9 mouse cellular contexts compared by ENCODE assay signal in the genomic region with DNA sequence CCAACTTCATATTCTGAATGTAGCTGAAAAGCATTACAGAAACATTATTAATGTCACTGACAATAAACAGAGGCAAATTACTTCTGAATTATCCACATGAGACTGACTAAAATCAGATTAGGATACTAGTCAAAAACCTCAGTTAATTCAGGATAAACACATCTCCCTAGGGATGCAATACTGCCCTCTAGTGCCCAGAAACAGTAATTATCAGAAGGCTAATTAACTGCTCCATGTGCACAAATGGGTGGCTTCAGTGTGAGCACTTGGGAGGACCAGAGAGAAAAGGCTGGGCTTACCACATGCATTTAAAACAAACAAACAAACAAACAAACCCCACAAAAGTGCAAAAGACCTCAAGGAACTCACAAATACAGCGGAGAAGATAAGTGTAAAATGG.
A peak's percentile ranks its signal among the peaks of the same experiment; 100 is the strongest.
DNase-seq lines count a peak whose midpoint lies in the region; ATAC-seq lines count a peak whose summit lies in the region.
"Had no signal": no experiment of that assay in that cellular context is flagged by ENCODE, and none has a peak within 500 bp of the region (broad histone marks: within the 10 kb centered on the region; RNA-seq: fewer than 3 reads in every experiment).

No protein-coding gene starts in this region.

- H3K36me3 ChIP-seq in hindbrain, embryonic 14.5 days (replicated peaks; ENCODE audit: control insufficient read depth, insufficient read depth) = no peaks in the 10 kb centered on the region
- H3K36me3 ChIP-seq in hindbrain, embryonic 10.5 days = peaks cover 5% of the 10 kb centered on the region; the same call in 1 of the 2 replicates
- H3K36me3 ChIP-seq: embryonic facial prominence, embryonic 13.5 days had no signal

- peaks cover 11% of the 10 kb centered on the region; the same call in 1 of the 2 replicates for H3K4me1 ChIP-seq in hindbrain, embryonic 14.5 days (replicated peaks; ENCODE audit: control insufficient read depth, insufficient read depth, low read length)
- peaks cover 18% of the 10 kb centered on the region for H3K4me1 ChIP-seq in hindbrain, embryonic 10.5 days (replicated peaks)

- no peak for ATAC-seq in hindbrain, embryonic 14.5 days (ENCODE audit: low FRiP score)
- peak; percentile 71; the same call in 1 of the 2 replicates for ATAC-seq in megakaryocyte progenitor cell, adult 5-6 weeks (replicated peaks; ENCODE audit: poor library complexity)

- H3K4me3 ChIP-seq in hindbrain, embryonic 14.5 days (replicated peaks; ENCODE audit: low read length) = no peak overlapping the region
- H3K4me3 ChIP-seq in hindbrain, embryonic 10.5 days = no peak overlapping the region
- H3K4me3 ChIP-seq: embryonic facial prominence, embryonic 13.5 days had no signal

- no peak overlapping the region for H3K9ac ChIP-seq in hindbrain, embryonic 14.5 days
- H3K9ac ChIP-seq: embryonic facial prominence, embryonic 13.5 days had no signal

- H3K9me3 ChIP-seq in hindbrain, embryonic 14.5 days (ENCODE audit: control insufficient read depth, low read length) = no peaks in the 10 kb centered on the region
- H3K9me3 ChIP-seq in hindbrain, embryonic 10.5 days = no peaks in the 10 kb centered on the region
- H3K9me3 ChIP-seq: embryonic facial prominence, embryonic 13.5 days had no signal

- H3K27ac ChIP-seq in hindbrain, embryonic 14.5 days = no peak overlapping the region
- H3K27ac ChIP-seq in hindbrain, embryonic 10.5 days = no peak overlapping the region
- H3K27ac ChIP-seq: embryonic facial prominence, embryonic 13.5 days had no signal

- no peak overlapping the region for H3K4me2 ChIP-seq in hindbrain, embryonic 14.5 days (replicated peaks)
- H3K4me2 ChIP-seq: embryonic facial prominence, embryonic 13.5 days had no signal

- DNase-seq in hindbrain, embryonic 14.5 days (ENCODE audit: low spot score) = peak; percentile 68
- DNase-seq in hindbrain, embryonic 10.5 days (ENCODE audit: low spot score) = no peak
- peak; percentile 55 for DNase-seq in thymus, postnatal 0 days (ENCODE audit: low spot score)
- no peak for DNase-seq in thymus, postnatal 36 days
- peak; percentile 47 for DNase-seq in c-Kit-positive CD71-positive TER-119-negative erythroid progenitor cells, embryonic 14.5 days (ENCODE audit: low read depth)
- no peak for DNase-seq in right cerebral cortex, postnatal 14 days
- DNase-seq in frontal cortex, postnatal 25 days (ENCODE audit: low spot score in 2 of 2) = no peak

- 42% methylated on average over 1 of the region's 1 CpGs for WGBS in hindbrain, embryonic 14.5 days
- WGBS in hindbrain, embryonic 10.5 days = 38% methylated on average over 1 of the region's 1 CpGs

- no peaks in the 10 kb centered on the region for H3K27me3 ChIP-seq in hindbrain, embryonic 14.5 days (ENCODE audit: control insufficient read depth, insufficient read depth, low read length)
- H3K27me3 ChIP-seq in hindbrain, embryonic 10.5 days (ENCODE audit: insufficient read depth, poor library complexity, severe bottlenecking) = no peaks in the 10 kb centered on the region
- H3K27me3 ChIP-seq: embryonic facial prominence, embryonic 13.5 days had no signal

Comparison
In these comparisons a context has a peak if more than half of its experiments do, and no peak if none do; other contexts are left out.
1. DNase-seq: peak in hindbrain, embryonic 14.5 days (single experiment), thymus, postnatal 0 days (single experiment) and c-Kit-positive CD71-positive TER-119-negative erythroid progenitor cells, embryonic 14.5 days (single experiment); none in hindbrain, embryonic 10.5 days (single experiment), thymus, postnatal 36 days (0 of 2), right cerebral cortex, postnatal 14 days (single experiment) and frontal cortex, postnatal 25 days (0 of 2).